Mouse (Mus musculus) gastrocnemius, adult 18-20 months (tissue): Measurements from ENCODE around the gene Pcnx. TPM values are rescaled to one million over a fixed set of nuclear protein-coding genes. Genes with fewer than 3 reads are reported as not detected.
A peak's percentile ranks its signal among the peaks of the same experiment; 100 is the strongest.

Experiments
- DNase-seq: peaks from one replicate; pipeline ENCODE4 v3.0.0; 2021; ENCODE audit warnings: low spot score
- long read RNA-seq, 2 experiments: library from polyadenylated mRNA; stranded (forward); transcript quantifications; one replicate each; pipeline ENCODE4 v2.0.0; 2021
- total RNA-seq, 2 experiments: library from RNA; stranded (reverse); gene quantifications; 2 replicates each; pipeline ENCODE4 v1.2.3; 2021

The Pcnx gene
- total RNA-seq, result 10 to 100 TPM; 45.3 to 52.3 TPM
- long read RNA-seq, experiment 1, partial matches to known transcripts, result 5 of 7 reads
- long read RNA-seq, experiment 1, other reads (novel, unspliced or antisense), result 2 of 7 reads
- long read RNA-seq, experiment 2, partial matches to known transcripts, result 7 of 10 reads
- long read RNA-seq, experiment 2, other reads (novel, unspliced or antisense), result 3 of 10 reads

GRCm38 (mm10) chr12:81859351-81860307, at the start of gene Pcnx:
Gene Pcnx (plus strand): TSS chr12:81860023.
- DNase-seq, result peak; percentile 89

- DNase-seq, result no peak
Measured at GRCm38 (mm10) chr12:81810417-81810816, 49.4 kb upstream of the Pcnx start.

GRCm38 (mm10) chr12:81814742-81815141, 45.1 kb upstream of the Pcnx start:
- DNase-seq, result no peak

GRCm38 (mm10) chr12:81816330-81817125, 43.3 kb upstream of the Pcnx start:
- no peak for DNase-seq

- no peak for DNase-seq
Measured at GRCm38 (mm10) chr12:81817126-81817505, 42.7 kb upstream of the Pcnx start.

- DNase-seq, result no peak
Measured at GRCm38 (mm10) chr12:81820700-81821099, 39.1 kb upstream of the Pcnx start.

GRCm38 (mm10) chr12:81822176-81822575, 37.6 kb upstream of the Pcnx start:
- peak; percentile 62 for DNase-seq

GRCm38 (mm10) chr12:81822778-81823480, 36.9 kb upstream of the Pcnx start:
- no peak for DNase-seq

GRCm38 (mm10) chr12:81828355-81828754, 31.5 kb upstream of the Pcnx start:
- no peak for DNase-seq

- no peak for DNase-seq
Measured at GRCm38 (mm10) chr12:81832039-81832738, 27.6 kb upstream of the Pcnx start.

- DNase-seq, result no peak
Measured at GRCm38 (mm10) chr12:81833094-81833493, 26.7 kb upstream of the Pcnx start.

GRCm38 (mm10) chr12:81836162-81836561, 23.7 kb upstream of the Pcnx start:
- DNase-seq, result no peak

GRCm38 (mm10) chr12:81837463-81837862, 22.4 kb upstream of the Pcnx start:
- DNase-seq, result no peak

GRCm38 (mm10) chr12:81839663-81840062, 20.2 kb upstream of the Pcnx start:
- no peak for DNase-seq

GRCm38 (mm10) chr12:81841046-81841445, 18.8 kb upstream of the Pcnx start:
- DNase-seq, result no peak

- DNase-seq, result peak; percentile 70
Measured at GRCm38 (mm10) chr12:81843501-81843900, 16.3 kb upstream of the Pcnx start.

- no peak for DNase-seq
Measured at GRCm38 (mm10) chr12:81844572-81844971, 15.3 kb upstream of the Pcnx start.

- no peak for DNase-seq
Measured at GRCm38 (mm10) chr12:81844981-81845380, 14.8 kb upstream of the Pcnx start.

GRCm38 (mm10) chr12:81849629-81850028, 10.2 kb upstream of the Pcnx start:
- DNase-seq, result no peak

GRCm38 (mm10) chr12:81852551-81852950, 7.3 kb upstream of the Pcnx start:
- no peak for DNase-seq

GRCm38 (mm10) chr12:81852977-81853376, 6.8 kb upstream of the Pcnx start:
- no peak for DNase-seq
